Mouse (Mus musculus): ENCODE data around the gene Rnf123.

DNA sequence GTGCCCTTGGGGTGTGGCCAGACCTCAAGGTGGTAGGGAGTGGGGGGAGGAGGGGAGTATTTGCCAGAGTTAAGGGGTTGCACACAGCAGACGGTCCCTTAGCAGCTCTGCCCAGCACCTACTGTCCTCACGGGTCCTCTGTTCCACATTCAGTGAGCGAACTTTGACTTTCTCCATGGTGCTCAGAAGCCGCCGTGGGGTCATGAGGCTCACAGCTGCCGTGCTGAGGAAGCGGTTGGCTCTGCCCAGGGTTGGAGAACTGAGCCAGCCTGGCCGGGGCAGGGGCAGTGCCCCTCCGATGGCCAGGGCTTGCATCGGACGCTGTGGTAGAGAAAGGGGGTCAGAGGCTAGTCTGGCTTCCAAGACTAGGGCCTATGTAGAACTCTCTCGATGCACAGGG, 19.8 kb downstream of the Rnf123 start:
- TF ChIP-seq POLR2A (IDR thresholded peaks at IDR 0.05; ENCODE audit: borderline replicate concordance, extremely low read depth, low read depth, low read length) (no peak), CTCF (IDR thresholded peaks at IDR 0.05; ENCODE audit: insufficient read depth, low read length) (no peak)
